Mouse (Mus musculus) liver, postnatal 0 days (tissue): ENCODE data around the gene Cpsf4l.

Source experiments
- CTCF ChIP-seq: sonication (generic); IDR thresholded peaks from 2 replicates; pipeline ENCODE4 v1.5.1; 2016; ENCODE audit warnings: antibody characterized with exemption, low read depth
- EP300 ChIP-seq: IDR thresholded peaks from 2 replicates; pipeline ENCODE4 v1.6.1; 2016; ENCODE audit warnings: antibody characterized with exemption, low read depth, mild to moderate bottlenecking

- TF ChIP-seq CTCF (no peak), EP300 (no peak)
These were observed 22.8 kb downstream of the Cpsf4l start for GRCm38 (mm10) chr11:113687031-113687430.
